Mouse (Mus musculus) myocyte (in vitro differentiated cells): ENCODE results near the gene Olfr516. TPM values are rescaled to one million over a fixed set of nuclear protein-coding genes. Genes with fewer than 3 reads are reported as not detected.

Experiments
- H3K27me3 ChIP-seq: one replicate; pipeline ENCODE4 v1.6.1; 2011; ENCODE audit not compliant: control insufficient read depth, insufficient read depth, insufficient read length
- H3K36me3 ChIP-seq: one replicate; pipeline ENCODE4 v1.6.1; 2011; ENCODE audit not compliant: control insufficient read depth, insufficient read depth
- H3K4me2 ChIP-seq: one replicate; pipeline ENCODE4 v1.6.1; 2011; ENCODE audit warnings: low read depth, control low read depth
- H3K4me3 ChIP-seq: one replicate; pipeline ENCODE4 v1.5.1; 2011; ENCODE audit warnings: mild to moderate bottlenecking, control low read depth, moderate library complexity
- H3K79me2 ChIP-seq: one replicate; pipeline ENCODE4 v1.6.1; 2011; ENCODE audit not compliant: control insufficient read depth, insufficient read depth
- H3ac ChIP-seq: one replicate; pipeline ENCODE4 v1.6.1; 2011; ENCODE audit not compliant: control insufficient read depth, insufficient read length
- CEBPB ChIP-seq: IDR thresholded peaks from 2 replicates; pipeline ENCODE4 v1.6.1; 2011; ENCODE audit warnings: mild to moderate bottlenecking, moderate library complexity; ENCODE audit not compliant: poor library complexity, insufficient read depth, severe bottlenecking
- E2F4 ChIP-seq: IDR thresholded peaks from one replicate; pipeline ENCODE4 v1.6.1; 2011; ENCODE audit warnings: mild to moderate bottlenecking, control low read depth, moderate library complexity; ENCODE audit not compliant: insufficient read depth
- MAX ChIP-seq: IDR thresholded peaks from one replicate; pipeline ENCODE4 v1.6.1; 2011; ENCODE audit warnings: low read depth, mild to moderate bottlenecking, control low read depth
- MYOD1 ChIP-seq, 3 experiments: IDR thresholded peaks; one replicate each; pipeline ENCODE4 v1.6.1; 2011; ENCODE audit warnings: control low read depth in 2 of 3, low read depth in 2 of 3, mild to moderate bottlenecking in 2 of 3, moderate library complexity in 1 of 3; ENCODE audit not compliant: insufficient read length in 2 of 3, control insufficient read depth in 1 of 3
- MYOG ChIP-seq, 3 experiments: IDR thresholded peaks; one replicate each; pipeline ENCODE4 v1.6.1; 2011; ENCODE audit warnings: control low read depth in 2 of 3, low read depth in 2 of 3, mild to moderate bottlenecking in 2 of 3; ENCODE audit not compliant: insufficient read length in 2 of 3, control insufficient read depth in 1 of 3, insufficient read depth in 1 of 3
- POLR2A ChIP-seq: IDR thresholded peaks from one replicate; pipeline ENCODE4 v1.6.1; 2011; ENCODE audit warnings: low read depth, mild to moderate bottlenecking, control low read depth, moderate library complexity; ENCODE audit not compliant: insufficient read length
- POLR2AphosphoS2 ChIP-seq: IDR thresholded peaks from one replicate; pipeline ENCODE4 v1.6.1; 2011; ENCODE audit warnings: low read depth, control low read depth; ENCODE audit not compliant: insufficient read length
- REST ChIP-seq: IDR thresholded peaks from one replicate; pipeline ENCODE4 v1.6.1; 2011; ENCODE audit warnings: mild to moderate bottlenecking, control low read depth, moderate library complexity; ENCODE audit not compliant: insufficient read depth, insufficient read length
- SRF ChIP-seq: IDR thresholded peaks from one replicate; pipeline ENCODE4 v1.6.1; 2011; ENCODE audit warnings: low read depth; ENCODE audit not compliant: control insufficient read depth, insufficient read length
- TCF12 ChIP-seq: IDR thresholded peaks from one replicate; pipeline ENCODE4 v1.6.1; 2011; ENCODE audit warnings: mild to moderate bottlenecking, control low read depth; ENCODE audit not compliant: poor library complexity, insufficient read depth, severe bottlenecking
- TCF3 ChIP-seq: IDR thresholded peaks from one replicate; pipeline ENCODE4 v1.6.1; 2011; ENCODE audit warnings: low read depth, control low read depth; ENCODE audit not compliant: insufficient read length
- USF1 ChIP-seq: IDR thresholded peaks from one replicate; pipeline ENCODE4 v1.6.1; 2011; ENCODE audit warnings: low read depth, mild to moderate bottlenecking, control low read depth, moderate library complexity
- polyA plus RNA-seq: library from polyadenylated mRNA; unstranded; fragments of >200 nt; fragmentation: generic; extraction: Trizol; gene quantifications from one replicate; pipeline ENCODE4 v1.2.1, GENCODE M21; 2012; ENCODE audit warnings: missing spikeins

Olfr516 gene
- polyA plus RNA-seq, 1 experiment, result not detected

- Histone ChIP-seq H3ac (no peak overlapping the region), H3K27me3 (no peaks in the 10 kb centered on the region), H3K36me3 (no peaks in the 10 kb centered on the region), H3K4me3 (no peak overlapping the region), H3K79me2 (no peaks in the 10 kb centered on the region), H3K4me2 (no peak overlapping the region)
- TF ChIP-seq POLR2A (no peak), MYOG (IDR thresholded peaks at IDR 0.05; ENCODE audit: control insufficient read depth in 1 of 3, insufficient read depth in 1 of 3, insufficient read length in 2 of 3, low read depth in 2 of 3) (no peak), USF1 (no peak), MAX (no peak), TCF3 (no peak), CEBPB (no peak), SRF (no peak), E2F4 (no peak), MYOD1 (IDR thresholded peaks at IDR 0.05; ENCODE audit: control insufficient read depth in 1 of 3, insufficient read length in 2 of 3, low read depth in 2 of 3) (no peak), POLR2AphosphoS2 (no peak), TCF12 (no peak), REST (no peak)
These were observed 53.0 kb downstream of the Olfr516 start for GRCm38 (mm10) chr7:108797205-108797933.

Other genes starting within 250 kb of the Olfr516 start
- gene Olfr506, start 239.7 kb downstream of the Olfr516 start, polyA plus RNA-seq, result not detected
- gene Olfr507, start 228.7 kb downstream of the Olfr516 start, polyA plus RNA-seq, result not detected
- not detected for gene Olfr508, start 220.5 kb downstream of the Olfr516 start, polyA plus RNA-seq
- not detected for gene Olfr509, start 198.6 kb downstream of the Olfr516 start, polyA plus RNA-seq
- gene Olfr510, start 184.1 kb downstream of the Olfr516 start, polyA plus RNA-seq, result not detected
- gene Olfr512, start 137.2 kb downstream of the Olfr516 start, polyA plus RNA-seq, result not detected
- not detected for gene Olfr513, start 99.6 kb downstream of the Olfr516 start, polyA plus RNA-seq
- gene Olfr514, start 24.5 kb downstream of the Olfr516 start, polyA plus RNA-seq, result not detected
- gene Olfr517, start 21.9 kb upstream of the Olfr516 start, polyA plus RNA-seq, result not detected
- gene Olfr518, start 34.5 kb upstream of the Olfr516 start, polyA plus RNA-seq, result not detected
- not detected for gene Olfr519, start 43.9 kb upstream of the Olfr516 start, polyA plus RNA-seq
- 0.06 TPM for gene Nlrp10, start 79.6 kb upstream of the Olfr516 start, polyA plus RNA-seq
- 268 TPM for gene Eif3f, start 83.9 kb upstream of the Olfr516 start, polyA plus RNA-seq
- gene Tub, start 99.8 kb upstream of the Olfr516 start, polyA plus RNA-seq, result not detected
- gene Ric3, start 232.8 kb upstream of the Olfr516 start, polyA plus RNA-seq, result not detected